Mouse (Mus musculus) regulatory T cell (primary cell): ENCODE measurements around the gene Bax.

Source experiments
- in situ Hi-C: fragments of 300-600 bp; cut with MboI, MseI; formaldehyde crosslinking; loops from one replicate; pipeline ENCODE4 v1.15.1; 2025; ENCODE audit warnings: high pct_unique_total_duplicates

The Bax gene

DNA sequence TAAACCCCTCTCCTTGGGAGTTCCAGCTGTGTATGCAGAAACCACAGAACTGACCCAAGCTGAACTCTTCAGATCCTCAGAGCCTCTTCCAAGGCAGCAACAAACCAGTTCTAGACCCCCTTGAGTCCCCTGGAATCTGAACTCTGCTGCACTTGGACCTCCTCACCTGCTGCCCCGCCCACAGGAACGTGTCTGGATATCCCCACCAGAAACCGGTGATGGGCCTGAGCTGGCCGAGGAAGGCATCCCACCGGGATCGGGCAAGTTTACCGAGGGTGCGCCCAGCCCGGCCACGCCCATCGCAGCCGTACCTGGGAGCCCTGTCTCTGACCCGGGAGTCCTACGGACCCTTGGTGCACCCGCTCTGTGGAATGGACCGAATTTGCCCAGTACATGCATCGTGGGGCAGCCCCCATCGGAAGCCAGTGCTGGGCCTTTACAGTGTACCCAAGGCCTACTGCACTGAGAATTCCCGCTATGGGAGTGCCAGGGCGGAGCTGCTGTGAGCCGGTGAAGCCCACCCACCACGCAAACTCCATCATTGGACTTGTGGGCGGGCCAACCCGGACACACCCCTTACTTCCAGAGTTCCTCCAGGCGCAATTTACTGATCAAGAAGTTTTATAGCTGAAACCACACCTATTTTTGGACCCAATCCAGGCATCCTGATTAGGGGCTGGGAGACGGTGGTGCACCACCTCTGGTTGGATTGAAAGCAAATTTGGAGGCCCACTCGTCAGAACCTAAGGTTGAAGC lies 46.7 kb downstream of the Bax start:
- in situ Hi-C loops: no loop called here

GRCm38 (mm10) chr7:45417962-45418492 lies 48.7 kb downstream of the Bax start:
- in situ Hi-C loops: no loop called here

- in situ Hi-C loops: no loop called here
Observed at GRCm38 (mm10) chr7:45415636-45416035, 51.1 kb downstream of the Bax start.

GRCm38 (mm10) chr7:45414740-45415224 lies 51.9 kb downstream of the Bax start:
- in situ Hi-C loops: no loop called here

DNA sequence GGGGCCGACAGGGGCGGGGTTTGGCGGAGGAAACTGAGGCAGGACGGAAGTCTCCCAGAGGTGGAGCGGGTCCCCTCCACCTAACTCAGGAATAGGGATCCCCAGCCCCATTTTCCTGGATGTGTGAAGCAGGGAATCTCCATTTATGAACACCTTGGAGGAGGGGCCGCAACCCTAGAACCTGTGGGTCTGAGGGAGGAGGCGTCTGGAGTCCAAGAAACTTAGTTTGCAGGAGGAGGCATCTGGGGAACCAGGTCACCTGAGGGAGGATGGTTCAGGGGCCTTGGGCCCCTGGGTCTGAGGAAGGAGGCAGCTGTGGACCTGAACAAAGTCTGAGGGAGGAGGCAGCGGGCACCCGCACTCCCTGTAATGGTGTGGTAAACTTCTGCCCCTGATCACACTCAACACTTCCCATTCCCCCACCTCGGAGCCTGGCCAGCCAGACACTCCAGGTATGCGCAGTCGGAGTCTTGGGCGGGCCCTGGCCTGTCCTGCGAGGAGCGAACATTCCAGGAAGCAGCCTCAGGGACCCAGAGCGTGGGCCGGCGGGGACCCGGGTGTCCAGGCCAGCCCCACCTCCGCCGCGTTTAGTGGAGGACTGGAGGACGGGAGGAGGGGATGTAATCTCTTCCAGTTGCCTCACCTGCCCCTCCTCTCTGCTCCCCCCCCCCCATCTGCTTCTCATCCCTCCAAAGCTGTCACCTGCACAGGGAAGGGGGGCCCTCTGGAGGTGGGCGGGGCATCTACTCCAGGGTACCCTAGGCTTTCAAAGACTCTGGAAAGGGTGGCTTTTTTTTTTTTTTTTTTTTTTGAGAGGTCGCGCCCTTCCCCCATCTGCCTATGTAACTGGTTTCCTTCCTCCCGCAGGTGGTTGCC lies 52.6 kb downstream of the Bax start:
- in situ Hi-C loops: no loop called here

- in situ Hi-C loops: no loop called here
Observed at GRCm38 (mm10) chr7:45413113-45413863, 53.4 kb downstream of the Bax start, which contains the start of gene Ntf5. Gene Ntf5 (plus strand): TSS chr7:45413695.

GRCm38 (mm10) chr7:45412421-45412820 lies 54.3 kb downstream of the Bax start:
- in situ Hi-C loops: no loop called here
